Comparison of ENCODE assay signal across 1 mouse cellular context in genomic region chr2:177468222-177468621, GRCm38 (mm10). TPM values are rescaled to one million over a fixed set of nuclear protein-coding genes. Genes with fewer than 3 reads are reported as not detected.
"Had no signal": no experiment of that assay in that cellular context is flagged by ENCODE, and none has a peak within 500 bp of the region (broad histone marks: within the 10 kb centered on the region; RNA-seq: fewer than 3 reads in every experiment).

No protein-coding gene starts in this region.

RNA-seq across cellular contexts. Expression of gene Zfp970, which starts 3.7 kb away (rescaled TPM):
- polyA plus RNA-seq: erythroblast, embryonic 14.5 days had no signal

RNA-seq across cellular contexts. Expression of gene Gm14403, which starts 29.8 kb away (rescaled TPM):
- polyA plus RNA-seq: erythroblast, embryonic 14.5 days had no signal
